Mouse (Mus musculus) midbrain, embryonic 16.5 days (tissue): ENCODE measurements around the gene Gps1. TPM values are rescaled to one million over a fixed set of nuclear protein-coding genes. Genes with fewer than 3 reads are reported as not detected.
"Not testable (repeated sequence)": the region's sequence is repeated elsewhere in the genome, so short reads cannot be mapped to it uniquely, and the experiment has no call there.

Source experiments
- ATAC-seq: fragments of 200-750 bp; cut with Nextera tagmentation; 2 replicates; pipeline ENCODE4 v1.8.0; 2017; ENCODE audit warnings: moderate TSS enrichment
- H3K27ac ChIP-seq: fragments of 300-500 bp; sonication (generic); 2 replicates; pipeline ENCODE4 v1.5.1; 2014; ENCODE audit warnings: mild to moderate bottlenecking, low read length, mixed read lengths
- H3K27me3 ChIP-seq: fragments of 300-500 bp; sonication (generic); 2 replicates; pipeline ENCODE4 v1.6.1; 2014; ENCODE audit warnings: low read depth, low read length, mixed read lengths; ENCODE audit not compliant: control insufficient read depth, insufficient read depth
- H3K36me3 ChIP-seq: fragments of 300-500 bp; sonication (generic); 2 replicates; pipeline ENCODE4 v1.6.1; 2014; ENCODE audit warnings: mild to moderate bottlenecking, low read length, moderate library complexity, mixed read lengths; ENCODE audit not compliant: control insufficient read depth, insufficient read depth
- H3K4me1 ChIP-seq: fragments of 300-500 bp; sonication (generic); 2 replicates; pipeline ENCODE4 v1.6.1; 2014; ENCODE audit warnings: mild to moderate bottlenecking, low read length, mixed read lengths; ENCODE audit not compliant: control insufficient read depth, insufficient read depth
- H3K4me2 ChIP-seq: fragments of 300-500 bp; sonication (generic); 2 replicates; pipeline ENCODE4 v1.6.1; 2014; ENCODE audit warnings: mild to moderate bottlenecking, low read length, mixed read lengths
- H3K4me3 ChIP-seq: fragments of 300-500 bp; sonication (generic); 2 replicates; pipeline ENCODE4 v1.5.1; 2014; ENCODE audit warnings: low read depth, mild to moderate bottlenecking, low read length, moderate library complexity, mixed read lengths
- H3K9ac ChIP-seq: fragments of 300-500 bp; sonication (generic); 2 replicates; pipeline ENCODE4 v1.6.1; 2014; ENCODE audit warnings: low read depth, low read length, mixed read lengths
- H3K9me3 ChIP-seq: fragments of 300-500 bp; sonication (generic); replicated peaks from 2 replicates; pipeline ENCODE4 v1.6.1; 2014; ENCODE audit warnings: mild to moderate bottlenecking, low read length, mixed read lengths; ENCODE audit not compliant: control insufficient read depth, poor library complexity, severe bottlenecking
- WGBS: fragments of 180-500 bp; shearing (Covaris S2); extraction: QIAGEN DNeasy Blood & Tissue Kit; methylation state at CpG from one replicate; pipeline ENCODE4 v1.1.7; 2014; 5-methylcytosine and 5-hydroxymethylcytosine counted together
- polyA plus RNA-seq: library from polyadenylated mRNA; unstranded; fragments of >200 nt; fragmentation: Nextera tagmentation; extraction: Ambion mirVana; gene quantifications from 2 replicates; pipeline ENCODE4 v1.2.1, GENCODE M21; 2015

Gps1 gene
- polyA plus RNA-seq, 1 experiment from 2014 or later: 288 TPM

DNA sequence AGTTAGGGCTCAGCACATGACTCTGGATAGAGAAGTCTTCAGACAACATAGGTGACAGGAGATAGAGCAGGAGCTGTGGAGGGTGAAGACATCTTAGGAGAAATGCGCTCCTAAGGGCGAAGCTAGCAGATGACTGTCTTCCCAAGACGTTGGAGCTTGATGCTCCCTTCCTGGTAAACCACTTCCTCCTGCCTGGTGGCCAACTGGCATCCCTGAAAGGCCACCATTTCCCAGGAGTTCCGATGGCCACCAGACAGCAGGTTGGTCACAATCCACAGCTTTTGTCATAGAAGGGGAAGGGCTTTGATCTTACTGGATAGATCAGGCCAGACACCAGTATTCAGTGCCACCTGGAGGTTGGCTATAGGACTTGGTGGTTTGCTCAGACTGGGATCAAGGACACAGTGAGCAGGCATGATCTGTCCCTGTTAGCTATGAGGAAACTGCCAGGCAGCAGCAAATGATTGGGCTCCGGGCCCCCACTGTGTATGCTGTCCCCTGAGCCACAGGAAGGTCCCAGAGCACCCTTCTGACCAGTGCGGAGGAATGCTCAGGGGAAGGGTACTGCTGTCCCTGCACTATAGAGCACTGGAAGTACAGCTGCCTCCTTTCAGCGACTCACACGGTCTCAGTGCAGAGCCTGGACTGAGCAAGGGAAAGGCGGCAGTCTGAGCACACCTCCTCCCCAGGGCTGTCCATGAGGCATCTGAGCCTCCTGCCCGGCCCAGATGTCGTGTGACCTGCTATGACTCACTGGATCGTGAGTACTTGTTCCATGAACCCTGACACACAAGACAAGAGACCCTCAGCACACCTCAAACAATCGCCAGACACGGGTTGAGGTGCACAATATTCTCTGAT is 22.0 kb upstream of the Gps1 start:
- no peak overlapping the region for H3K27ac ChIP-seq
- H3K4me3 ChIP-seq: no peak overlapping the region
- H3K27me3 ChIP-seq: peaks cover 3% of the 10 kb centered on the region
- H3K9ac ChIP-seq: no peak overlapping the region
- no peaks in the 10 kb centered on the region for H3K36me3 ChIP-seq
- no peak for ATAC-seq
- WGBS: 78% methylated on average over 14 of the region's 14 CpGs
- no peak overlapping the region for H3K4me2 ChIP-seq
- peaks cover 4% of the 10 kb centered on the region; the same call in 1 of the 2 replicates for H3K9me3 ChIP-seq
- no peaks in the 10 kb centered on the region for H3K4me1 ChIP-seq

DNA sequence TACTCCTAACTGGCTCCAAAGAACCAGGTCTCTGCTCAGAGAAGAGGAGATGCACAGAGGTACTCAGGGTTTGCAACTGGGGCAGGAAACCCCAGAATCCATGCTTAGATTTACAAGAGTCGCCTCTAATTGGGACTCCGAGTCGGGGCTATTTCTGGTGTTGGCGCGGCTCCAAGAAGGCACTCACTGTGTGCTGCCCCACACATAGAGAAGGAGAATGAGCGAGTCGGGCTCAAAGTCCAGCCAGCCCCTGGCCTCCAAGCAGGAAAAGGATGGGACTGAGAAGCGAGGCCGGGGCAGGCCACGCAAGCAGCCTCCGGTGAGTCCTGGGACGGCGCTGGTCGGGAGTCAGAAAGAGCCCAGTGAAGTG is 21.4 kb upstream of the Gps1 start, which contains the start of gene Hmga1b:
TSS of gene Hmga1b (plus strand) at position 123 of the 370 bp plus-strand sequence.
- 30% methylated on average over 11 of the region's 14 CpGs for WGBS
- H3K4me3 ChIP-seq, H3K4me2 ChIP-seq, H3K27me3 ChIP-seq, H3K27ac ChIP-seq, ATAC-seq, H3K4me1 ChIP-seq, H3K9ac ChIP-seq, H3K9me3 ChIP-seq, H3K36me3 ChIP-seq: not testable (repeated sequence)

DNA sequence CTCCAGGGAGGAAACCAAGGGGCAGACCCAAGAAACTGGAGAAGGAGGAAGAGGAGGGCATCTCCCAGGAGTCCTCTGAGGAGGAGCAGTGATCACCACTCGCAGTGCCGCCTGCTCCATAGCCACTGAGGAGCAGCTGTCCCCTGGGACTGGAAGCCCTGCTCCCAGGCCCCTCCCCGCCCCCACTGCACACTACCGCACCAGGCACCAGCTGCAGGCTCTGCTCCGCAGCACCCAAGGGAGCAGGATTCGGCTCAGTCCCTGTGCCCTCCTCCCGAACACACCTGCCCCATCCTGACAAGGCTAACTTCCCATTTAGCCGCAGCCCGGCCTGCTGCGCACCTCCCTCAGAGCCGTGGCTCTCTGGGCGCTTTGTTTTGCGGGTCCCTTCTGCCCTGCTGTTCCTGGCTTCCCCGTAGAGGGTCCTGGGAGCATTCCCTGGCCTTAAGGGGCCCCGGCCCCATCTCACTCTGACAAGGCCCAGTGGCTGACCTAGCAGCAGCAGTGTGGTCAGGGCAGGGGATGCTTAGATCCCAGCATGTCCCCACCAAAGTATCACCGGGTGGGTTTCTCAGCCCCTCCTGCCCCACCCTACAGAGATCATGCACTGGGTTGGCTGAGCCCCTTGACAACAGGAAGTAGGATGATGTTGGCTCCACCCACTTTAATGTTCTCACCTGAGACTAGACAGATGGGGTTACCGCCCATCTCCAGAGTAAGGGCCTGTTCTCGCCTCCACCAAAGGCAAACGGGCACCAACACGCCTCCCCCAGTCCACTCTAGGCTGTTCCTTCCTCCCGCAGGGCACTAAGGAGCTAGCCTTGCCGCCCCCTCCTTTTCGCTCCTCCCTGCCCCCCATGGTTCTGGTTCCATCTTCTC is 20.7 kb upstream of the Gps1 start:
- WGBS: 17% methylated on average over 1 of the region's 23 CpGs
- not testable (repeated sequence) for H3K27ac ChIP-seq, H3K4me1 ChIP-seq, H3K9me3 ChIP-seq, H3K27me3 ChIP-seq, H3K36me3 ChIP-seq, H3K9ac ChIP-seq, H3K4me3 ChIP-seq, H3K4me2 ChIP-seq
- ATAC-seq: 0 out of 2 replicates have a peak, but pooled peaks have one; percentile 42

DNA sequence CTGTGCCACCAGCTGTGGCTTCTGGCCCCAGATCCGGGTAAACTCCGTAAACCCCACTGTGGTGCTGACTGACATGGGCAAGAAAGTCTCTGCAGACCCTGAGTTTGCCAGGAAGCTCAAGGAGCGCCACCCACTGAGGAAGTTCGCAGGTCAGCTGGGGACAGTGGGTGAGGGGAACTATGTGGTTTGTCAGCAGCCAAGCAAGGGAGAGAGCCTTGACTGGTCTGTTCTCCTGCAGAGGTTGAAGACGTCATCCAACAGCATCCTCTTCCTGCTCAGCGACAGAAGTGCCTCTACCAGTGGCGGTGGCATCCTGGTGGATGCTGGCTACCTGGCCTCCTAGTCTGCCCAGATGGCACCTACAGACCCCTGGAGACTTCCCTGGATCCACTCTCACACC is 17.0 kb upstream of the Gps1 start:
- not testable (repeated sequence) for H3K27me3 ChIP-seq, H3K9me3 ChIP-seq, H3K4me1 ChIP-seq, ATAC-seq, H3K36me3 ChIP-seq, H3K4me2 ChIP-seq, H3K27ac ChIP-seq, H3K9ac ChIP-seq, H3K4me3 ChIP-seq
- WGBS: 78% methylated on average over 3 of the region's 7 CpGs

DNA sequence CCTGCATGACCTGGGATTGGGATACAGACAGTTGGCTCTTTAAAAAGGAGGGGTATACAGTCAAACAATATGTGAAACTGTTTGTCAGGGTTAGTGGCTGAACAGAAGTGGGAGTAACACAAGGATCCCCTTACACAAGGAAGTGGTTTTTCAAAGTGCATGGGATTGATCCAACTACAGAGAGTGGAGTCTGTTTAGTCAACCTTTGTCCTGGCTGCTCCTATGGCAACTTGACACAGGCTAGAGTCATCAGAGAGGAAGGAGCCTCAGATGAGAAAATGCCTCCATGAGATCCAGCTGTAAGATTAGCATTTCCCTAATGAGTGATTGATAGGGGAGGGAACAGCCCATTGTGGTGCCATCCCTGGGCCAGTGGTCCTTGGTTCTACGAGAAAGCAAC is 15.9 kb upstream of the Gps1 start:
- H3K4me1 ChIP-seq: no peaks in the 10 kb centered on the region
- no peak for ATAC-seq
- no peak overlapping the region for H3K4me2 ChIP-seq
- H3K27me3 ChIP-seq: no peaks in the 10 kb centered on the region
- H3K9ac ChIP-seq: no peak overlapping the region
- no peaks in the 10 kb centered on the region for H3K9me3 ChIP-seq
- no peaks in the 10 kb centered on the region for H3K36me3 ChIP-seq
- H3K4me3 ChIP-seq: no peak overlapping the region
- 37% methylated on average over 1 of the region's 1 CpGs for WGBS
- no peak overlapping the region for H3K27ac ChIP-seq

DNA sequence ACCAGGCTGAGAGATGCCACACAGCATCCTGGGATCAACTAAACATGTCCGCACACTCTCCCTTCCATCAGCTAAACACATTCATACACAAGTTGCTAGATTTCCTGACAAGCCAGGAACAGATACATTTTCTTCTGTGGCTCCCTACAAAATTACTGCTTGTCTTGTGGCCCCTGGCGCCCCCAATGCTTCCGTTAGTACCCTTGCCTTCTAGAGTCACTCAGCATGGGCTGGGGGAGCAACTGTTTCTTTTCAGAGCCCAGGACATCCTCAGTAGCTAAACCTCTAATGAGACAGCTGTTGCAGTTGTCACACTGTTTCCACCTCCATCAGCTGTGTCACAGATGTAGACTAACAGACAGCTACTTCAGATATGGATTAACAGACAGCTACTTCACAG is 11.3 kb upstream of the Gps1 start:
- 81% methylated on average over 3 of the region's 3 CpGs for WGBS
- Histone ChIP-seq H3K9me3 (no peaks in the 10 kb centered on the region), H3K4me2 (no peak overlapping the region), H3K27me3 (no peaks in the 10 kb centered on the region), H3K27ac (no peak overlapping the region), H3K9ac (no peak overlapping the region), H3K4me1 (no peaks in the 10 kb centered on the region; the same call in 1 of the 2 replicates), H3K36me3 (no peaks in the 10 kb centered on the region), H3K4me3 (no peak overlapping the region)
- ATAC-seq: no peak

DNA sequence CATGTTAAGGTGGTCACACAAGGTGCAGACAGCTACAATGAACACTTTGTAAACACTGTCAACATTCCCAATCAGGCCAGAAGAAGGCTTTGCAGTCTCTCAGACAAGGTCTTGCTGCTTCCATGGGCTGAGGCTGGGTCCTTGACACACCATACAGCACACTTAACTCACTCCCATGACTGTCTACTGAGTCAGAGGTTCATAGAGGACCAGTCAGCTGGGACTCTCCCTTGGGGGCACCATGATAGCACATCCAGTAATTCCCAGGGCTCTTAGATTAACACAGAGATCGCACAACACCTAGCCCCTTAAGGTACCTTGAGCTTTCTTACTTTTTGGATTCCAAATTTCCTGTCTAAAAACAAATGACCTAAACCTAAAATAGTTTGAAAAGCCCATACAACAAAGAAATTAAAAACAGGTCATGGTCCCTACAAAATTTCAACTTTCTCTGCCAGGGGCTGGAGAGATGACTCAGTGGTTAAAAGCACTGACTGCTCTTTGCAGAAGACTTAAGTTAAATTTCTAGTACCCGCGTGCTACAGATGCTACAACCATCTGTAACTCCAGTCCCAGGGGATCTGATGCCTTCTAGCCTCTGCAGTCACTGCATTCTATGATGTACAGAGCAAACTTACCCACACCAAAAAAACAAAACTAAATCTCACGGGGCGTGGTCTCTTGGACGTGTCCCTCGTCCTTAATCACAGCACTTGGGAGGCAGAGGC is 10.4 kb upstream of the Gps1 start:
- no peak overlapping the region for H3K4me2 ChIP-seq
- H3K4me1 ChIP-seq: no peaks in the 10 kb centered on the region; the same call in 1 of the 2 replicates
- H3K4me3 ChIP-seq: no peak overlapping the region
- 87% methylated on average over 7 of the region's 7 CpGs for WGBS
- no peak overlapping the region; the same call in 1 of the 2 replicates for H3K9ac ChIP-seq
- H3K36me3 ChIP-seq: no peaks in the 10 kb centered on the region
- no peaks in the 10 kb centered on the region for H3K9me3 ChIP-seq
- no peak for ATAC-seq
- H3K27me3 ChIP-seq: no peaks in the 10 kb centered on the region
- H3K27ac ChIP-seq: no peak overlapping the region

DNA sequence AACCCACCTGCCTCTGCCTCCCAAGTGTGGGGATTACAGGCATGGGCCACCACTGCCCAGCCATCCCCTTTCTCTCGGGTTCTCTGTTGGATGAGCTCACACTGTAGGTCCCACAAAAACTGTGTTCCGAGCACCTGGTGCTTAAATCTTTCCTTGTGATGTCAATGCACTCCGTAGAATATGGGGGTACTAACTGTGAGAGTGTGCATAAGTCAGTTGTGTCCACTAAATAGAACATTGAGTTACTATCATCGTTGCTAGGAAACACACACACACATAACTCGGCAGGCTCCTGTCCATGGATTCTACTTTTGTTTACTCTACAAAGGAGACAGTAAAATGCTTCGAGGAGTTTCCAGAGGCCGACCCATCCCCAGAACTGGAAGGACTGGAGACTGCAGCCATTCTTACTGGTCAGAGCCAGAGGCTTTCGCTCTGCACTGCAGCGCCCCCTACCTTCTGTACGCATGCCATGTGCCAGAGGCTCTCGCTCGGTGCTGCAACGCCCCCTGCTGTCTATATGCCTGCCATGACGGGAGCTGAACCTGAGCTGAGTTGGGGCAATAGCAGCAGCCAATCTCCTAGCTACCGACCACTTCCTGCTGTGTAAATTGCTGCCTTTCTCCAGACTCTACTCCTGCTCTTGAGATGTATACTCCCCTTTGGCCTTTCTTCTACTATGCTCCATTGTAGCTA is 8.2 kb upstream of the Gps1 start:
- 29% methylated on average over 15 of the region's 15 CpGs for WGBS
- H3K4me1 ChIP-seq: no peaks in the 10 kb centered on the region; the same call in 1 of the 2 replicates
- peaks cover 6% of the 10 kb centered on the region; the same call in 1 of the 2 replicates for H3K36me3 ChIP-seq

More for the DNA sequence above, 8.2 kb upstream of the Gps1 start:
- Histone ChIP-seq H3K9ac (no peak overlapping the region), H3K4me2 (no peak overlapping the region), H3K27me3 (no peaks in the 10 kb centered on the region), H3K27ac (no peak overlapping the region), H3K4me3 (no peak overlapping the region), H3K9me3 (no peaks in the 10 kb centered on the region)
- ATAC-seq: peak; percentile 83
